Mouse (Mus musculus): Measurements from ENCODE around the gene Ptov1. TPM values are rescaled to one million over a fixed set of nuclear protein-coding genes. Genes with fewer than 3 reads are reported as not detected.
A peak's percentile ranks its signal among the peaks of the same experiment; 100 is the strongest.

Gene Ptov1
- polyA plus RNA-seq, 1 experiment from 2014 or later: 419 TPM

DNA sequence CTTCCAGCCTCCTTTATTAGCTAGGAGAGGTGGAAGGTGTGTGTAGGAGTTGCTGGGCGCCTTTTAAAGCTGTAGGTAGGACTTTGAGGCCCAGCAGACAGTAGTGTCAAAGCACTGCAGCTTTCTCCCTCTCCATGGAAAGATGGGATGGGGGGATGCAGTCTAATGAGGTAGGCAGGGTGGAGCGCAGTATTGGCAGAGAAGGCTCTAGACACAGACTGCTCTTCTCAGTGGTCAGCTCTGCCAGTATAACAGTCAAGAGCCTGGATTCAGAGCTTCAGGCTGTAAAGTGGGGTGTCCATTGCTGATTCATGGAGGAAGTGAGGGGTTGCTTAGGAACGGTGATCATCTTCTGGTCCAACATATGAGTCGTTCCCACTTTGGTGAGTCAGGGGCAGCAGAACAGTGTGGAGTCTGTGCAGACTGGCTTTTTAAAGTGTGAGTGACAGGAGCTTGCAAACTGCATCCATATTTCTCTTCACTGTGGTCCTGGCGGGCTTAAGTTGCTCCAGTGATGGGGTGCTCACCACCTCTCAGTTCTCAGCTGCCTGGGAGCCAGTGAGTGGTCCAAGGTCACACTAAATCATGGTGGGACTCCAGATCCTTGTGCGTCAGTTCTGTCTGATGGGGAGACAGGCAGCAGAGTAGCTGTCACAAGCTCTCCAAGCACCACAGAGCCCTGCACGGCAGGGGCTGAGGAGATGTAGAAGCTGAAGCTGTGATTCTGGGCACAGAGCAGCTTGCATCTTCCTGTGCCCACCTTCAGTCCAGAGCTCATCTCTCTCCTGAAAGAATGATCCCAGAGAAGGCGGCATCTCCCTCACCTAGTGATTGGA lies 18.6 kb downstream of the Ptov1 start:
- Histone ChIP-seq H3K27me3 (ENCODE audit: control insufficient read depth, insufficient read depth, low read depth, low read length) (no peaks in the 10 kb centered on the region), H3K4me1 (ENCODE audit: control insufficient read depth, insufficient read depth, low read length) (peaks cover 31% of the 10 kb centered on the region), H3K36me3 (ENCODE audit: control insufficient read depth, insufficient read depth, low read length) (peaks cover 10% of the 10 kb centered on the region), H3K9me3 (replicated peaks; ENCODE audit: control insufficient read depth, low read length, poor library complexity, severe bottlenecking) (no peaks in the 10 kb centered on the region), H3K27ac (ENCODE audit: low read length) (peak overlapping the region; percentile 98), H3K9ac (ENCODE audit: low read depth, low read length) (peak overlapping the region; percentile 73), H3K4me3 (ENCODE audit: low read depth, low read length) (peak overlapping the region; percentile 57), H3K4me2 (ENCODE audit: low read length) (peak overlapping the region; percentile 90)
- 82% methylated on average over 8 of the region's 8 CpGs for WGBS
- no peak for ATAC-seq

DNA sequence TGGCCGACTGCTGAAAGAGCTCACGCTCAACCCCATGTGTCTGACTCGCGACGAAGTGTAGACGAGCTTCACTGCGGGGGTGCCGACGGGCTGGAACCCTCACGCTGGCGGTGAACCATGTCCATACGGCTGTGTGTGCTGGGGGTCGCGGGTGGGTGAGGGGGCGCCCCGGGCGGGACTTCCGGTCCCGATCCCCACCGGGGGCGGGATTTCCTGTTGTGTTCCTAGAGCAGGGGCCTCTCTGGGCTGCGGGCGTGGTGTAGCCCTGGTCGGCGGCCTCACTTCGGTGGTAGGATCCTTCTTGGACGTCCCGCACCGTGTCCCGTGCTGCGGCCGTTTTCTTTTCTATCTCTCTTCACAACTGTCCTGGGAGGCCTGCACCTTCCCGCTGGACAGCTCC lies 19.4 kb downstream of the Ptov1 start:
- peaks cover 31% of the 10 kb centered on the region for H3K4me1 ChIP-seq (ENCODE audit: control insufficient read depth, insufficient read depth, low read length)
- H3K9me3 ChIP-seq (replicated peaks; ENCODE audit: control insufficient read depth, low read length, poor library complexity, severe bottlenecking): no peaks in the 10 kb centered on the region
- H3K27ac ChIP-seq (ENCODE audit: low read length): peak overlapping the region; percentile 98
- ATAC-seq: peak; percentile 25
- peaks cover 18% of the 10 kb centered on the region for H3K36me3 ChIP-seq (ENCODE audit: control insufficient read depth, insufficient read depth, low read length)
- H3K4me2 ChIP-seq (ENCODE audit: low read length): peak overlapping the region; percentile 90
- H3K4me3 ChIP-seq (ENCODE audit: low read depth, low read length): peak overlapping the region; percentile 57
- H3K27me3 ChIP-seq (ENCODE audit: control insufficient read depth, insufficient read depth, low read depth, low read length): no peaks in the 10 kb centered on the region
- peak overlapping the region; percentile 73 for H3K9ac ChIP-seq (ENCODE audit: low read depth, low read length)
- under 1% methylated on average over 33 of the region's 33 CpGs for WGBS

DNA sequence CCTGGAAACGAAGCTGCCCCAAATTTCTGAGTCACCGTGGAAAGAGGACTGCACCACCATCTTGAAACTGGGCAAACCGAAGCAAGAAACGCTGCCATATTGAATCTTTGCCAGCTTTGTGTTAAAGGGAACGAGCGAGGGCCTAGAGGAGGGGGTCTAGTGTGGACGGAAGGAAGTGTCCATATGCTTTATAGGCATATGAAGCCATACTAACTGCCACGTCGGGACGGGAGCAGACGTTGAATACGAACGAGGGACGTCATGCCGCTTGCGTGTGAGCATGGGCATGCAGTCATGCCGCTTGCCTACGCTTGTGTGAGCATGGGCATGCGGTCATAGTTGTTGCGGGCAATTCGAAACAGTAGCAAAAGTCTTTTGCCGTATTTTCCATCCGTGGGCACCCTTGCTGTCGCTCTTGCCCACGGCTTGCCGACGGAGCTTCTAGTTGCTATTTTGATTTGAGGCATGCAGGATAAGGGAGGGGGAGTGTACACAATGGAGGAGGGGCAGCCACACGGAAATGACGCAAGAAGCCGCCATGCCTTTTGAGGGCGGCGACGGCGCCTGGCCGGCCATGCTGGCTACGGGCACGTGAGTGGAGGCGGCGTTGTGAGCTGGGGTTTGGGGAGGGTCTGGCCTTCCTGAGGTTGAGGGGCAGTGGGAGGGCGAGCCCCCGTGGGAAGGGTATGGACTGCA lies 20.0 kb downstream of the Ptov1 start:
- Histone ChIP-seq H3K27ac (ENCODE audit: low read length) (peak overlapping the region; percentile 98), H3K36me3 (ENCODE audit: control insufficient read depth, insufficient read depth, low read length) (peaks cover 23% of the 10 kb centered on the region), H3K4me2 (ENCODE audit: low read length) (peak overlapping the region; percentile 90), H3K27me3 (ENCODE audit: control insufficient read depth, insufficient read depth, low read depth, low read length) (no peaks in the 10 kb centered on the region), H3K9me3 (replicated peaks; ENCODE audit: control insufficient read depth, low read length, poor library complexity, severe bottlenecking) (no peaks in the 10 kb centered on the region), H3K4me1 (ENCODE audit: control insufficient read depth, insufficient read depth, low read length) (peaks cover 26% of the 10 kb centered on the region), H3K9ac (ENCODE audit: low read depth, low read length) (peak overlapping the region; percentile 73), H3K4me3 (ENCODE audit: low read depth, low read length) (peak overlapping the region; percentile 57)
- ATAC-seq: peak; percentile 85
- under 1% methylated on average over 41 of the region's 41 CpGs for WGBS

DNA sequence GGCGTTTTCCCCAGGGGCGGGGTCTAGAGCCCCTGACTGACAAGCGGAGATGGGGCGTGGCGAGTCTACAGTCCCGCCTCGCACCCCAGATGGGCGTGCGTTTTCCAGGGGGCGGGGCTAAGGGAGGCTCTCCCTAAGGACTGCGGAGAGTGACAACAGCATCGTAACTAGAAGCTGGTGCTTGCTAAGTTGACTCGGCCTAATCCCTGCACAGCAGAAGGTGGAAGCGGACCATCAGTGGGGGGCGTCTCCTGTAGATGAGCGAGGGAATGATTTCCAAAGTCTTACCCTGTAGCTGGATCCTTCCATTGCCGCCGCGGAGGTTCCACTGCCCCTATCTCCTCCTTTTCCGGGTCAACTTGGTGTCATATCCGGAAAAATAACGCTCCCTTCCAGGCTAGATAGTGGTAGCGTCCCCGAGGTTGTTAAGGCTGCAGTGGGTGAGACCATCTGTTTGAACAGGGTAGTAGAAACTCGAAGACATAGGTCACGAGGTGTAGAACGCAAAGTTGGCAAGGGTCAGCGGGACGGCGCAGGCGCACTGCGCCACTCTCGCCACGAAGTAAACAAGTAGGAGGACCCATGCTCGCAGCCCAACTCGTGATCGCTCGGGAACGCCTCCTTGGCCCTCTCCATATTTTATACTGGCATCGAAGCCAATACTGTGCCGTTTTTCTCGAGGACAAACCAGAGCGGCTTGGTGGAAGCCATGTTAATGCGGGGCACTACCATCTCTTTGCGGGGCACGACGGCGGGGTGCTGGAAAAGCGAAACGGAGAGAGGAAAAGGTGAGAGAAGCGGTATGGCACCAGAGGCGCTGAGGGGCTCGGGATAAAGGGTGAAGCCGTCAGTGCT lies 20.8 kb downstream of the Ptov1 start, which contains the start of the genes Akt1s1 and Tbc1d17:
Gene Akt1s1 (plus strand): TSS at position 431 of the 855 bp plus-strand sequence.
Gene Tbc1d17 (minus strand): TSS at position 519 of the 855 bp plus-strand sequence.
- Histone ChIP-seq H3K4me3 (ENCODE audit: low read depth, low read length) (peak within 1 kb of the TSS; percentile 57), H3K27ac (ENCODE audit: low read length) (peak within 1 kb of the TSS; percentile 98), H3K27me3 (ENCODE audit: control insufficient read depth, insufficient read depth, low read depth, low read length) (no peaks in the 10 kb centered on the region), H3K4me1 (ENCODE audit: control insufficient read depth, insufficient read depth, low read length) (peaks cover 21% of the 10 kb centered on the region), H3K9ac (ENCODE audit: low read depth, low read length) (peak within 1 kb of the TSS; percentile 73), H3K9me3 (replicated peaks; ENCODE audit: control insufficient read depth, low read length, poor library complexity, severe bottlenecking) (no peaks in the 10 kb centered on the region), H3K36me3 (ENCODE audit: control insufficient read depth, insufficient read depth, low read length) (peaks cover 30% of the 10 kb centered on the region), H3K4me2 (ENCODE audit: low read length) (peak within 1 kb of the TSS; percentile 90)
- peak; percentile 90 for ATAC-seq
- WGBS: under 1% methylated on average over 54 of the region's 54 CpGs

DNA sequence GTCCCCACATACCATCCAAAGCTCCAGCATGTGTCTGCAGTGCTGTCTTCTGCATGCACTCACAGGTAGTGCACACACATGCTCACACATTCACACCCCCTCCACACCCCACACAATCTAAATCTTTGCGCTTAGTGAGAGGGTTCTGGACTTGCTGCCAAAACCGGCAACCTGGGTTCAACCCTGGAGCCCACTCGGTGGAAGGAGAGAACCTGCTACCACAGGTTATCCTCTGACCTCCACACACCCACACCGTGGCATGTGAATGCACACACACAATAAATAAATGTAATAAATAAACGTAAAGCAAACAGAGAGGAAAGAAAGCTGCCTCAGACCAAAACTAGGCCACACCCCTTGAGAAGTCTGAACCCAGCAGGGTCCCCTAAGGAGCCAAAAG lies 21.8 kb downstream of the Ptov1 start:
- Histone ChIP-seq H3K4me2 (ENCODE audit: low read length) (peak overlapping the region; percentile 67), H3K4me3 (ENCODE audit: low read depth, low read length) (peak overlapping the region; percentile 57), H3K9me3 (replicated peaks; ENCODE audit: control insufficient read depth, low read length, poor library complexity, severe bottlenecking) (no peaks in the 10 kb centered on the region), H3K36me3 (ENCODE audit: control insufficient read depth, insufficient read depth, low read length) (peaks cover 36% of the 10 kb centered on the region), H3K27me3 (ENCODE audit: control insufficient read depth, insufficient read depth, low read depth, low read length) (no peaks in the 10 kb centered on the region), H3K27ac (ENCODE audit: low read length) (no peak overlapping the region; the same call in 1 of the 2 replicates), H3K4me1 (ENCODE audit: control insufficient read depth, insufficient read depth, low read length) (peaks cover 20% of the 10 kb centered on the region), H3K9ac (ENCODE audit: low read depth, low read length) (peak overlapping the region; percentile 56)
- 83% methylated on average over 5 of the region's 5 CpGs for WGBS
- ATAC-seq: no peak

DNA sequence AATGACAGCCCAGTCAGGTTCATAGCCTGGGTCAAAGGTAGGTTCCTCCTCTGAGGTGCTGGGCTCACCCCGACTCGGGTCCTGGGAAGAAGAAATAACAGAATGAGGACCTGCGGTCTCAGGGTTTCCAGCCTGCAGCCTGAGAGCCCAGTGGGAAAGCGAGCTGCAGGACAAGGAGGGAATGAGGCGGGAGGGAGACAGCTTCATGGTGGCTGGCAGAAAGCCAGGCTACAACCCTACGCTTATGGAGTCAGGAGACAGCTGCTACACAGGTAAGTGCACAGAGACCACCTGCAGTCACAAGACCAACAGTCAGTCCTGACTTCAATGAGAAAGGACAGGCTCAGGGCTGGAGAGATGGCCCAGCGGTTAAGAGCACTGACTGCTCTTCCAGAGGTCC lies 22.8 kb downstream of the Ptov1 start:
- H3K27ac ChIP-seq (ENCODE audit: low read length): no peak overlapping the region
- ATAC-seq: no peak
- H3K9ac ChIP-seq (ENCODE audit: low read depth, low read length): no peak overlapping the region
- peaks cover 20% of the 10 kb centered on the region for H3K4me1 ChIP-seq (ENCODE audit: control insufficient read depth, insufficient read depth, low read length)
- H3K4me2 ChIP-seq (ENCODE audit: low read length): no peak overlapping the region
- H3K36me3 ChIP-seq (ENCODE audit: control insufficient read depth, insufficient read depth, low read length): peaks cover 39% of the 10 kb centered on the region
- H3K4me3 ChIP-seq (ENCODE audit: low read depth, low read length): no peak overlapping the region
- H3K27me3 ChIP-seq (ENCODE audit: control insufficient read depth, insufficient read depth, low read depth, low read length): no peaks in the 10 kb centered on the region; the same call in 1 of the 2 replicates
- H3K9me3 ChIP-seq (replicated peaks; ENCODE audit: control insufficient read depth, low read length, poor library complexity, severe bottlenecking): no peaks in the 10 kb centered on the region
- whole genome bisulfite sequencing: 96% methylated on average over 7 of the region's 7 CpGs

DNA sequence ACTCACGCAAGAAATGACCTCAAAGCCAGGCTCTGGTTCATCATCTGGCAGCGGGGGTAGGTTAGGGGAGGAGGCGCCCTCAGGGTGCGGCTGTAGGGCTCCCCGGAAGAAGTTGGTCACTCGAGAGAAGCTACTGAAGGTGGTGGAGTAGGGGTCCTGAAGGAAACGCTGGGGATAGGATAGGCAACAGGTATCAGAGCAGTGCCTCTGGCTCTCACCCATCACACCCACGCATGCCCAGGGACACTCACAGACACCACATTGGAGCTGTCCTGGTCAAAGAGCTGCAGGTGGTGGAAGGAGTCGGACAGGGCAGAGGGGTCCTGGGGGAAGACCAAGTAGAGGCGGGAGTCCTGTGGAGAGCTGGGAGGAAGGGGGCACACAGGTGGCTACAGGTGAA lies 24.6 kb downstream of the Ptov1 start:
- H3K4me3 ChIP-seq (ENCODE audit: low read depth, low read length): no peak overlapping the region
- H3K27me3 ChIP-seq (ENCODE audit: control insufficient read depth, insufficient read depth, low read depth, low read length): peaks cover 8% of the 10 kb centered on the region
- no peak overlapping the region for H3K4me2 ChIP-seq (ENCODE audit: low read length)
- 92% methylated on average over 10 of the region's 10 CpGs for whole genome bisulfite sequencing
- peaks cover 13% of the 10 kb centered on the region for H3K4me1 ChIP-seq (ENCODE audit: control insufficient read depth, insufficient read depth, low read length)
- H3K36me3 ChIP-seq (ENCODE audit: control insufficient read depth, insufficient read depth, low read length): peaks cover 49% of the 10 kb centered on the region
- no peak overlapping the region for H3K9ac ChIP-seq (ENCODE audit: low read depth, low read length)
- no peak for ATAC-seq
- H3K9me3 ChIP-seq (replicated peaks; ENCODE audit: control insufficient read depth, low read length, poor library complexity, severe bottlenecking): no peaks in the 10 kb centered on the region
- H3K27ac ChIP-seq (ENCODE audit: low read length): no peak overlapping the region

DNA sequence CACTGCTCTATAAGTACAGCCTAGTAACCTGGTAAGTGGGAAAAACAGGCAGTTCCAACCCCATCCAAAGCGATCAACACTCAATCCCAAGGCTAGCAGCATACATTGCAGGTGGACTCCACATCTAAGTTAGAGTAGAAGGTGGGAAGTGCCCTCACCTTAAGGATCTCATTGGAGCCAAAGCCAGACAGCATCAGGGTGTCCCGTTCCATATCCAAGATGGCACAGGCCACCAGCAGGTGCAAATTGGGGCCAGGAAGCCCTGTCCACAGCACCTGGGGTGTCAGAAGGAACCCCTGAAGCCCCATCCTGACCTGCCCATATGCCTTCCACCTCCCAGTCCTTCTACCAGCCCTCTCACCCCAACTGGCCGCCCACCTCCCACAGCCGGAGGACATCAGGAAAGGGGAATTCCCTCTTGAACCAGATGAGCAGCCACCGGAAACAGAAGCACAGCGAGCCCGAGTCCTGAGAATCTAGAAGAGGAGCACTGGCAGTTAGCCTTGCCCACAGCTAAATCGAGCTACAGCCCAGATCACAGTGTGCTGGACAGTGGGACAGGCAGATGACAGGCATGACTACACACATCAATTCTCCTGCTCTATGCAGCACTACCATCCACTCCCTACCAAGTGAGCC lies 27.6 kb downstream of the Ptov1 start:
- peaks cover 49% of the 10 kb centered on the region for H3K36me3 ChIP-seq (ENCODE audit: control insufficient read depth, insufficient read depth, low read length)
- ATAC-seq: no peak
- no peak overlapping the region for H3K9ac ChIP-seq (ENCODE audit: low read depth, low read length)
- H3K27me3 ChIP-seq (ENCODE audit: control insufficient read depth, insufficient read depth, low read depth, low read length): peaks cover 8% of the 10 kb centered on the region
- 96% methylated on average over 8 of the region's 8 CpGs for WGBS
- no peak overlapping the region for H3K4me2 ChIP-seq (ENCODE audit: low read length)
- peaks cover 12% of the 10 kb centered on the region for H3K4me1 ChIP-seq (ENCODE audit: control insufficient read depth, insufficient read depth, low read length)
- no peaks in the 10 kb centered on the region for H3K9me3 ChIP-seq (replicated peaks; ENCODE audit: control insufficient read depth, low read length, poor library complexity, severe bottlenecking)
- H3K27ac ChIP-seq (ENCODE audit: low read length): no peak overlapping the region
- no peak overlapping the region for H3K4me3 ChIP-seq (ENCODE audit: low read depth, low read length)

Data from midbrain, embryonic 16.5 days (tissue).